Mouse (Mus musculus): ENCODE measurements around the gene Dbndd2.

Dbndd2 gene

DNA sequence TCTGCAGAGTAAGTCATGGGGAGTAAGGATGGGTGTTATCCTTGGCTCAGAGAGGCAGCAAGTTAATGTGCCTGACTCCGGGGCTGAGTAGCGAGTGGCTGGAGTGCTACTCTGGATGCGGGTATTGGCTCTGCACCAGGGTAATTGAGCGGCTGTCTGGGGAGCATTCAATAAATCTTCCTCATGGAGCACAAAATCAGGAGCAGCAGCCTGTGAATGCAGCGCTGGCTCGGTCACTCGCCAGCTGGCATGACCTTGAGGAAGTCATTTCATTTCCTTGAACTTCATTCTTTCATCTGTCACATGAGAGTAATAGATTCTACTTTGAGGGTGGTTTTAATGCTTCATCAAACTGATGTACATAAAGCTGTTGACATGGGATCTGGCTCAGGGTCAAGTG is 14.6 kb downstream of the Dbndd2 start:
- no peak for DNase-seq (ENCODE audit: low spot score)

DNA sequence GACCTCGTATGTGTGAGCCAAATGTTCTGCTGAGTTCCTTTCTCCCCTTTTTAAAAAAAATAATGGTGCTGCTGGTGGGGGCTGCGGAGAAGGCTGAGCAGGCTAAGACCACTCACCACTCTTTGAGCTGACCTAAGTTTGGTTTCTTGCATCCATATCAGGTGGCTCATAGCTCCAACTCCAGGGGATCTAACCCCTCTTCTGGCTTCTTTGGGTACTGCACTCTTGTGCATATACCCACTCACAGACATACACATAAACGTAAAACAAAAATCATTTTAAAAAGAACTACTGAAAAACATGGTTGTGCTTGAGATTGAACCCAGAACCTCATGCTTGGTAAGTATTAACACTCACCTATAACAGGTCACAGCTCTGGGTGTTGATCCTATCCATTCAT is 19.0 kb downstream of the Dbndd2 start:
- DNase-seq (ENCODE audit: low spot score): no peak

DNA sequence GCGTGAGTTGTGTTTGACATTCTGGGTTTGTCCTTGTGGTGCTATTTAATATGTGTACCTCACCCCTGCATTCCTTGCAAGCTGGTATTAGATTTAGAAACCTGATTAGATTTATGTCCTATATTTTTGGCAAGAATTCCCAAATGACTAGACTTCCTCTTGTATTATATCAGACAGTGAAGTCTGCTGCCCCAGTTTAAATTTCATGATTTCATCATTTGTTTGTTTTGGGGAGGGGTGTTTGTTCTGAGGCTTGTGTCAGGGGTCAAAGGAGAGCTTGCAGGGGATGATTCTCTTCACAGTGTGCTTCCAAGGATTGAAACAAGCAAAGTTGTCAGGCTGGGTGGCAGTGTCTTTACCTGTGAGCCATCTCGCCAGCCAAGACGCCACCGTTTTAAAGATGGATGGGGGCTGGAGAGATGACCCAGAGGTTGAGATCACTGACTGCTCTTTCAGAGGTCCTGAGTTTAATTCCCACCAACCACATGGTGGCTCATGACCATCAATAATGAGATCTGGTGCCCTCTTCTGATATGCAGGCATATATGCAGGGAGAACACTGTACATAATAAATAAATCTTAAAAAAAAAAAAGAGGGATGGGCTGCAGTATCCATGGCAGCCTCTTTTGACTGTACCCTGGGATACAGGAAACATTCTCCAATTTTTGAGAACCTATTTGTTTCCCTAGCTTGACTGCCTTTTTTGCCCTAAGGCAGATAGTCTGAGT is 19.9 kb downstream of the Dbndd2 start:
- no peak for DNase-seq (ENCODE audit: low spot score)

DNA sequence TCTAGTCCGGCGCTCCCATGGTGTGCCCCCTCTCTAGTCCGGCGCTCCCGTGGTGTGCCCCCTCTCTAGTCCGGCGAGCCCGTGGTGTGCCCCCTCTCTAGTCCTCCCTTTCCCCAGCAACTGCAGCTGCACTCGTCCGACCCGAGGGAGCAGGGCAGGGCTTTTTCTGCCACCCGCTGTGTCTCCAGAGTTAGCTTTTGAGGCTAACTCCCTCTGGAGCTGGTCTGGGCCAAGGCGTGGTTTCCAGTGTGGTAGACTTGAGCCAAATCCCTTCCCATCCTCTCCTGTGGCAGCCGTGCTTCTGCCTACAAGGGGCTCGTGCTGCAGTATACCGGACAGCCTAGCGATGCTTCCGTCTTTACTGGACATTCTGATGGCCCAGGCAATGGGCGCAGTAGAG is 21.9 kb downstream of the Dbndd2 start:
- DNase-seq (ENCODE audit: low spot score): no peak

DNA sequence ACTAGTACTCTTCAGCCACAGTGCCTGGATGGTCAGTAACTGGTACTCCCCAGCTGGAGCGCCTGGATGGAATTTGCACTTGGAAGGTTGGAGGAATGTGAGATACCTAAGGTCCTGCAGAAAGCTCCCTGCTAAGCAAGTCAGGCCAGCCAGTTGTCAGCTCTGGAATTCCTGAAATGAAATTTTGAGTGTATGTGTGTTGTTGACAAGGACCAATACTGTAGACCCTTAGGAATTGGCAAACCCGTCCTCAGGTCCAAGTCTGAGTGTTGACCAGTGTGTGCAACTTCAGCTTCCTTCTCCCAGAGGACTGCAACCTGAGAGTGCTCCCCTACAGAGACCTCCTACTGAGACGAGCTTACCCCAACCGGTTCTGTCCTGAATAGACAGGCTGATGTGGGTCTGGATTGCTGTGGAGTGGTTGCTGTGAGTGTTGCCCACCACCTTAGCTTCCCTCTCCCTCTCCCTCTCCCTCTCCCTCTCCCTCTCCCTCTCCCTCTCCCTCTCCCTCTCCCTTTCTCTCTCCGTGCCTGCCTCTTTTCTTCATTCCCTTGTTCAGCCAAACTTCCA is 24.8 kb downstream of the Dbndd2 start:
- DNase-seq (ENCODE audit: low spot score): peak; percentile 50

DNA sequence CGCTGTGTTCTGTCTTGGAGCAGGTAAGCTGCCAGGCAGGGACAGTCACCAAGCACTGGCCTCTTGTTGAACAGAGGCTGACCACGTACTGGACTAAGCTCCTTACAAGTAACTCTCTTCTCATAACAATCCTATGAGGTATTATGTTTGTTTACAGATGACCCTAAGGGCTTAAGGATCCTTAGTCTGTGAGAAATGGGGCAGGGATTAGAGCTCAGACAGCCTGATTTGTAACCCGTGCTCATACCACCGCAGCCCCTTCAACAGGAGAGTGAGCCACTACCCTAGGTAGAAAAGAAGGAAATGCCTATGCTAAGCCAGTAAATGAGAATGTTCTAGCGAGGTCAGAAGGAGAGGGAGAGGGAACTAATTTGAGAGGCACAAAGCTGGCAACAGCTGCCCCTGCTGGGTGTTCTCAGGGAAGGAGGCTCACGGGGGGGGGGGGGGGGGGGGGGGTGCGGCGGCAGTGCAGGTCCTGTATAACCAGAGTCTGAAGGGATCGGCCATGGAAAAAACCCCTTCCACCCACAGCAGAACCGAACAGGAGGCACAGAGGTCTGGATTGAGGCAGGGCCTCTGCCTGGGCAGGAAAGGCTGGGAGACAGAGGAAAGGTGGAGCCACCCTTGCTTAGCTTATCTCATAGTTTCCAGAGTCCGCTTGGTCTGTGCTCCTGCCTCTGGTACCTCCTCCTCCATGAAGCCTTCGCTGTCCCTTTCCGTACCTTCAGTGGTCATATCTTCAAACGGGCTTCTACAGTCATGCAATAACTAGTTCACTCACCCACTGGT is 26.4 kb downstream of the Dbndd2 start:
- DNase-seq (ENCODE audit: low spot score): peak; percentile 57

DNA sequence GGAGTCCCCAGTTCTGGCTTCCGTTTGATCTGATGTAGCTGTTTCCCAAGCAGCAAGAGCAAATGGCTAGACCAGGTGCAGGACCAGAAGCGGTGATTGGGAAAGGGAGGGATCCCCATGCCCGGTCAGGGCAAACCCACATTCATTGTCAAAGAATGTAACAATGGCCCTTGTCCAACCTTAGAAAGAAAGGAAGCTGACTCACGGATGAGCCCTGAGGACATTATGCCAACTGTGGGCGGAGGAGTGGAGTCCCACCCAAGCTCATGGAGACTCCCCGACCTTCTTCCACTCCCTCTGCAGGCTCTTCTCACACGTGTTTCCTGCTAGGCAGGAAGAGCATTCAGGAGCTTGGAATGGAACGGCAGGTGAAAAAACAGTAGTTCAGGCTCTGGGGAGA is 27.5 kb downstream of the Dbndd2 start:
- peak; percentile 85 for DNase-seq (ENCODE audit: low spot score)

DNA sequence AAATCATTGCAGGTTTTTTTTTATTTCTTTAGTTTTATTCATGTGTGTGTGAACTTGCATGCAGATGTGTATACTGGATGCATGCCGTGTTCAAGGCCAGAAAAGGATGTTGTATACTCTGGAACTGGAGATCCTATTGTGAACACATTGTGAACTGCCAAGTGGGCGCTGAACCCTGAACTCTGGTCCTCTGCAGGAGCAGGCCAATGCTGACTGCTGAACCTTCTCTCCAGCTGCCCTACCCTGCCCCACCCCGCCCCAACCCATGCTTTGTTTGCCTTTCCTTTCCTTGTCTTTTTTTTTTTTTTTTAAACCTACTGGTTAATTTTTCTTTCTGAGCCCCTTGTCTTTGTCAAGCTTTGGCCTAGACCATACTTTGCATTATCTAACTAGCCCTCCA is 29.0 kb downstream of the Dbndd2 start:
- DNase-seq (ENCODE audit: low spot score): no peak

DNA sequence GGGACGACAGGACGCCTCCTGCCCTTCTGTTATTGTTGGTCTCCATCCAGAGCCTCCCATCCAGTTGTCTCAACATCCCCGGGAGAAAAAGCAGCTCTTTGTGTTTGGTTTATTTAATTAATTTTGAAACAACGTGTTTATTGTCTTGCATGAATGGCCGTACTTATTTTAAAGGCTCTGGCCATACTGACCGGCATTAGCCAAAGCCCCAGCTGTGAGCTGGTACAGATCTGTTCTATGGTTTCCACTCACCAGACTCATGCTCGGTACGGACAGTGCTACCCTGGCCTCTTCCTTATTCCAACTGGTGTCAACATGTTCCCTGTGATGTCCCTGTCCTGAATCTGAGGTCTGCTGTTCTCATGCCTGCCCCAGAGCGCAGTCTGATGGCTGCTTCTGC is 30.0 kb downstream of the Dbndd2 start:
- DNase-seq (ENCODE audit: low spot score): no peak

DNA sequence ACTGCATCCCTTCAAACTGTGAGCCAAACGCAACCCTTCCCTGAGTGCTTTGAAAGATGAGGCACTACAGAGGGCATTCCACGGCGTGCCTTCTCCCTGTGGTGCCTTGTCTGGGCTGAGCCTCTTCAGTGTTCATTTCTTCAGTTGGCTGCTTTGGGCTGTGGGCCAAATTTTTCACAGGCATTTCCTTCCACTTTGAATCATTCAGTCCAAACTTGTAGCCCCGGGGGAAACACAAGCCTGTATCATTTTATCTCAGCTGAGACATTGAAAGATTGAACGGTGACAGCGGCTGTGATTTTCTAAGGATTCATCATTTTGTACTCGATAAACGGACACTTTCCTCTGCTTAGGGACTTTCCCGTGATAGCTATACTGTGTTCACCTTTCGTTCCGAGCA is 30.7 kb downstream of the Dbndd2 start:
- DNase-seq (ENCODE audit: low spot score): no peak

DNA sequence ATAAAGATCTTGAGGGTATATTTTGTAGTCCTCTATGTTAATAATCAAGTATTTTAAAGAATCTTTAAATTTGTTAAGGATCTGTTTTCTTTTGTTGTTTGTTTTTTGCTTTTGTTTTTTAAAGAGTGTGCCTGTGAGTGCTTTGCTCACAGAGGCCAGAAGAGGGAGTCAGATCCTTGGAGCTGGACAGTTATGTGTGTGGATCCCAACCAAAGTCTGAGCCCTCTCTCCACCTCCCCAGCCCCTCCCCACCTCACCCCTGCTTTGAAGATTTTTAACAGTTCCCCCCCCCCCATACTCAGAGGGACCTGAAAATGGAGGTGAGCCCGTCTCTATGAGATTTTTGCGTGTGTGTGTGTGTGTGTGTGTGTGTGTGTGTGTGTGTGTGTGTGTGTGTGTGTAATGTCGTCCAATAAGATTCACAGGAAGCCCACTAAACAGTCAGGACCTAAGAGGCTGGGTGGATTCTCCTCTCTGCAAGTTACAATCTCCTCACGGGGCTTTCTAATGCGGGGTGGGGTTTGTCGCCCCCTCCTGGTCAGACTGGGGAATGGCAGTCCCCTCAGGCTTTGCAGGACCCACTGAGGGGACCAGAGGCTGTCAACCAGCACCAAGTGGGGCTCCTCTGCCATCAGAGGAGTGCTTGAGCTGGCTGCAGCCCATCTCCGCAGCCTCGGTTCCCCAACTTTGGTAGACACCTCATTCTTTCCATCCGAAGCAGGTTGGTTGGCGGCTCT is 31.7 kb downstream of the Dbndd2 start:
- DNase-seq (ENCODE audit: low spot score): peak; percentile 75

DNA sequence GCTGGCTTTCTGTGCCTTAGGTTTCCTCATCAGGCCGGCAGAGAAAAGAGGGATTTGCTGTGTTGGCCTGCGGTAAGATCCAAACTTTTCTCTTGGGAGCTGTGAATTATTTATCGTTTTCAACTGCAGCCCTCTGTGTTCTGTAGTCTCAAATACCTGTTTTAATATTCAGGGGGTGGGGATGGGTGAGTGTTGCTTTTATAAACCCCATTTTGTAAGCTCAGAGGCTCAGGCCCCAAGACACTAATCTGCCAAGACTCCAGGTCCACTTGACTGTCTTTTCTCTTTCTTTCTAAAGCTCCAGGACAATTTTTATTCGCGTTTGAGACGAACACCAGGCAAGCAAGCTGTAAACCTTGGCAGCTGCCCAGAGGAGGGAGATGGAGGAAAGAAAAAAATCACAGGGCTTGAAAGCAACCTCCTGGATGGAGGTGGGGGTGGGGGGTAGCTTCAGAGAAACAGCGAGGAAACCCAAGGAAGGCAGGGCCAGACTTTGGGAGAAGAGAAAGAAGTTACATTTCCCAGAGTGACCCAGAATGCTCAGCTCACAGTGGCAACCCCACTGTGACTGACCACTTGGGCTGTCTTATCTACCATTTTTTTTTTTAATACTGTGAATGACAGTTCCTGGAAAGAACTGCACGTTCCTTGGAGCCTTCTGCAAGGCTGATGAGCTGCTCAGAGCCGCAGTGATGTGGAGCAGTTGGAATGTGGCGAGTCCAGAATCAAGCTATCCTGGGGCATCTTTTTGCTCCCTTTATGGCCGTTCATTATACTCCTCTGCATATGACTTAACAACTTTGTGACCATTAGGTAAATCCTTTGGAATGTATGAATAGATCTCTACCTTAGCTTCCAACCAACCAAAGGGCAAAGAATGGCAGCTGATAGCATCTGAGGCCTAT is 32.6 kb downstream of the Dbndd2 start:
- DNase-seq (ENCODE audit: low spot score): no peak

DNA sequence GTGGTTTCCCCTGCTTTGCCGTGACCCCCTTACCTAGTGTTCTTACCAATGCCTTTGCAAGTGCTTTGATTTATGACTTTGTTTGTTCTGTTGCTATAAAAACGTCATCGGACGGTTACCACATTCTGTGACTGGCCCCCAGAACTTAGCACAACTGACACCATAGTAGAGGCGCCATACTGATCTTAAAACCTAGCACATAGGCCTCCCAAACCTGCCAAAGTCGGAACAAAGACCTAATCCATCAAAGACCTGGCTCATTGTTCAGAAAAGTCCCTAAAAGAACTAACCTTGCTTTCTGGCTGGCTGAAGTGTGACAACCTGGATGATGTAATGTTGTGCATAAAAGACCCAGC is 33.2 kb downstream of the Dbndd2 start:
- no peak for DNase-seq (ENCODE audit: low spot score)

DNA sequence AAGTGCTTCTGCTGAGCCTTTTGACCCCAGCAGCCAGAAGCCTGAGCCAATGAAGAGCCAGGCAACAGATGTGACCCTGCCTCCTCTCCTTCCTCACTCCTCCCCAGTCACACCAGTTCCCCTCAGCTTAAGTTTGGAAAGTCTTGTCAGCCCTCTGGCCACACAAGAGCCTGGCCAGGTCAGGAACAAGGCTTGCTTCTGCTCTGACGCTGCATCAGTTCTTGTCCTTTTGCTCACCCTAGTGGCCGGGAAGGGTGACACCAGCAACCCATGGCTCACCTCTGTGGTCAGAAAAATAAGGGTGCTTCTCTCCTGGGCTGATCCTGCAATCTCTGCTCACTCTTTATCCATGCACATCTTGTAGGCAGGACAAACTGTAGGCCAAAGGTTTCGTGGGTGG is 34.9 kb downstream of the Dbndd2 start:
- DNase-seq (ENCODE audit: low spot score): peak; percentile 82

DNA sequence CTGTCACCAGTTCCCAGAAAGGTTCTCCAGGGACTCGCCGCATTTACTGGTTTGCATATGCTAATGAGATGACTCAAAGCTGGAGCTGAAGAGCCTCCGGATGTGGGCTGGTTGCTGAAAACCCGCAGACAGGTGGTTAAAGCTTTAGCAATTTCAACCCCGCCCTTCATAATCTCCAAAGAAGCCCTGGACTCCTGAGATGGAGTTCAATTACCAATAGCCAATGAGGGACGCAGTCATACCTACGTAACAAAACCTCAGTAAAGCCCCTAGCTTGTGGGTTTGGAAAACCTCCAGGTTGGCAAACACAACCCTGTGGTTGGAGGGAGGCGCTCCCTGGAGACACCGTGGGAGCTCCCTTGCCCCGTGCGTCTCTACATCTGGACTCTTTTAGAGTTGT is 35.9 kb downstream of the Dbndd2 start:
- peak; percentile 51 for DNase-seq (ENCODE audit: low spot score)

DNA sequence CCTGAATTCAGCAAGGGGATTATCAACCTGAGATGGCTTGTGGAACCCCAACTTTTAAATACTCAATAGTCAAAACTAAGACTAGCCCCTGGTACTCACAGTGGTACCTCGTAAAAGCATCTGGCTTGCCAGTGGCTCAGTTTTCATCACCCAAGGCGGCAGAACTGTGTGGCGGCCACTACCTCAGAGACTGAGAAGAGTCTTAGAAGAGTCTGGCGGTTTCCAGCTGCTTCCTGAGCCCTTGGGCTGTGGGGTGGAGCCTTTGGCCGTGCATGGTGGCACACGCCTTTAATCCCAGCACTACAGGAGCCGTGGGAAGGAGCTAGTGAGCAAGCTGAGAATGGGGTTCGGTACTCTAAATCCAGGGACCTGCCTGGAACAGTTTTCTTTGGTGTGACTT is 36.4 kb downstream of the Dbndd2 start:
- DNase-seq (ENCODE audit: low spot score): no peak

DNA sequence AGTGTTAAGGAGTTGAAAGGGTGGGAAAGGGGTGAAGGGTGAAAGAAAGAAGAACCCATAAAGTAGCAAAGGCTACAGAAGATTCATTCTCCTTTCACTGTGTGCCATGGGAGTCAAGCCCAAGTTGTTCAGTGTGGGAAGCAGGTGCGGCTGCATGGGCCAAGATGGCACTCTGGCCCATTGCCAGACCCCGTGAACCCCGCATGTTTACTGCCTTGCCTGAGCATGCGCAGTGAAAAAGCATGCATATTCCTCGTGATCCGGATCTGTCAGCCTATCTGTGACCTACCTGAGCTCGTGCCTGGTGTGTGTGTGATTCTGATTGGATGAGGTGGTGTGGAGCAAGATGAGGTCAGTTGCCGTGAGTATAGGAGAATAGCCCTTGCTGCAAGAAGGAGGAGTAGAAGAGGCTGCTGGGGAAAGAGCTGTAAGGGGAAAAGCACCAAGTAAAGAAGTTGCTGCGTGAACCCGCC is 37.4 kb downstream of the Dbndd2 start:
- peak; percentile 51 for DNase-seq (ENCODE audit: low spot score)

DNA sequence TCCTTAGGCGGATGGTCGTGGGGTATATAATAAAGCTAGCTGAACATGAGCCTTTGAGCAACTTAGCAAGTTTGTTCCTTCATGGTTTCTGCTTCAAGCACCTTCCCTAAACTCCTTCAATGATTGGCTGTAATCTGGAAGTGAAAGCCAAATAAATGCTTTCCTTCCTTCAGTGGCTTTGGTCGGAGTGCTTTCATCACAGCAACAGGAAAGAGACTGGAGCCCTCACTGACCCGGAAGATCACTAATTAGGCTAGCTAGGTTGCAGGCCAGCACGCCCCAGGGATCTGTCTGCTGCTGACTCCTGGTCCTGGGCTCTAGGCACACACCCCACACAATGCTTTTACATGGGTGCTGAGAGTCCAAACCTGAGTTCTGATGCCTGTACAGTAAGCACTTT is 42.7 kb downstream of the Dbndd2 start:
- DNase-seq (ENCODE audit: low spot score): no peak

DNA sequence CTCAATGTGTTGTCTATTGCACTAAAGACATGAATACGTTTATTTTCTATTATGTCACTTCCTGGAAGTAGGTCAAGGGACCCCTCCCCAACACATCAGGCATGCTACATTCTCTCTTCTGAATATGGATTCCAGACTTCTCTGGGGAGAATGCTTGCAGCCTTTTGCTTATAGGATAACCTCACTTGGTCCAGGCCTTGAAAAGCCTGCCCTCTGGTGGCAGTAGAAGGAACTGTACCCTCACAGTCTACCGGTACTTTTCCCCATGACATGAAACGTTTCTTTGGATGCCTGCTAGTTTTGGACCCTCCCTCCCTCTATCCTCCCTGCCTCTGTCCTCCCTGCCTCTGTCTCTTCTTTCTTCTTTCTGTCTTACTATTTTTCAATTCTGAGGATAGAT is 45.3 kb downstream of the Dbndd2 start:
- peak; percentile 81 for DNase-seq (ENCODE audit: low spot score)

DNA sequence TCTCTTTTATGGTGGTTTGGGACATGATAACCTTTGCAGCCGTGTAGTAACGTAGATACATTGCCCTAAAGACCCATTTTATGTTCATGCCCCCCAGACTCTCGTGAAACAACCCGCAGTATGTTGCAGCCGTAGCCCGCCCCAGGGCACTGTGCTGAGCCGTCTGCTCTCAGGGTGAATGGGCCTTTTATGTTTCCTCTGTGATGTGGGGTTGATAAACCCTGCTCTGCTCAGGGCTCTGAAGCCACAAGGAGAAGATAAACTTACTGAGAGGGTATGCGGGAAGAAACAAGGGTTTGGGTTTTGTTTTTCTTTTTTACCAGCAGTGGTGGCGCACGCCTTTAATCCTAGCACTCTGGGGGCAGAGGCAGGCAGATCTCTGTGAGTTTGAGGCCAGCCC is 48.4 kb downstream of the Dbndd2 start:
- DNase-seq (ENCODE audit: low spot score): no peak

DNA sequence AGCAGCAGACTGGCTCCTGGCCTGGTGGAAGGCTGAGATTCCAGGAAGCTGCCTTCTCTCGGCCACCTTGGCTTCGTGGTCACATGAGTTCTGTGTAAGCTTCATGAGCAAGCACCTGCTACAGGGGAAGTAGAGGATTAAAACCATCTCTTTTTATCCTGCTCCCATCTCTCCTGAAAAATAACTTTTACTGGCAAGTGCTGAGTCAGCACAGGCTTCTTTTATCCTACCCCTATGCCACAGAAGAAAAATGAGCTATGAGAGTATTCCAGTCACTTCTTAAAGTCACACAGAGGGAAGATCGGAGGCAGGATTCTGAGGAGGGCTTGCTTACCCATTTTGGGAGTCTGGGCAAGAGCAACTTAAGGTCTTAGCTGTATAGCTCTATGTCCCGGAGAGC is 51.1 kb downstream of the Dbndd2 start:
- no peak for DNase-seq (ENCODE audit: low spot score)

All from lung, postnatal 25 days (tissue).